Mouse (Mus musculus) midbrain, postnatal 0 days (tissue): ENCODE measurements around the gene Tbck. TPM values are rescaled to one million over a fixed set of nuclear protein-coding genes. Genes with fewer than 3 reads are reported as not detected.

Experiments used
- ATAC-seq: fragments of 200-750 bp; cut with Nextera tagmentation; 2 replicates; pipeline ENCODE4 v1.8.0; 2017; ENCODE audit warnings: moderate number of reproducible peaks, mild to moderate bottlenecking, moderate TSS enrichment, moderate library complexity; ENCODE audit not compliant: low FRiP score
- DNase-seq: peaks from one replicate; pipeline ENCODE4 v3.0.0-alpha.2; 2015; ENCODE audit warnings: low spot score
- H3K27ac ChIP-seq: fragments of 300-500 bp; sonication (generic); 2 replicates; pipeline ENCODE4 v1.5.1; 2014; ENCODE audit warnings: low read depth, mild to moderate bottlenecking, low read length, mixed read lengths
- H3K27me3 ChIP-seq: fragments of 300-500 bp; sonication (generic); 2 replicates; pipeline ENCODE4 v1.6.1; 2014; ENCODE audit warnings: low read length, control low read depth, mixed read lengths; ENCODE audit not compliant: insufficient read depth
- H3K36me3 ChIP-seq: fragments of 300-500 bp; sonication (generic); 2 replicates; pipeline ENCODE4 v1.6.1; 2014; ENCODE audit warnings: low read length, control low read depth, mixed read lengths; ENCODE audit not compliant: insufficient read depth
- H3K4me1 ChIP-seq: fragments of 300-500 bp; sonication (generic); 2 replicates; pipeline ENCODE4 v1.6.1; 2014; ENCODE audit warnings: mild to moderate bottlenecking, control low read depth, antibody characterized with exemption, low read length, mixed read lengths; ENCODE audit not compliant: insufficient read depth
- H3K4me2 ChIP-seq: fragments of 300-500 bp; sonication (generic); 2 replicates; pipeline ENCODE4 v1.6.1; 2014; ENCODE audit warnings: low read depth, mild to moderate bottlenecking, low read length, mixed read lengths; ENCODE audit not compliant: poor library complexity, severe bottlenecking
- H3K4me3 ChIP-seq: fragments of 300-500 bp; sonication (generic); 2 replicates; pipeline ENCODE4 v1.5.1; 2014; ENCODE audit warnings: low read depth, mild to moderate bottlenecking, low read length, moderate library complexity
- H3K9ac ChIP-seq: fragments of 300-500 bp; sonication (generic); replicated peaks from 2 replicates; pipeline ENCODE4 v1.6.1; 2014; ENCODE audit warnings: mild to moderate bottlenecking, low read length, moderate library complexity, mixed read lengths; ENCODE audit not compliant: poor library complexity, severe bottlenecking
- H3K9me3 ChIP-seq: fragments of 300-500 bp; sonication (generic); 2 replicates; pipeline ENCODE4 v1.6.1; 2016; ENCODE audit warnings: low read length, control low read depth
- CTCF ChIP-seq: IDR thresholded peaks from 2 replicates; pipeline ENCODE4 v1.5.1; 2016; ENCODE audit warnings: antibody characterized with exemption, mild to moderate bottlenecking
- WGBS: fragments of 180-500 bp; shearing (Covaris S2); extraction: QIAGEN DNeasy Blood & Tissue Kit; methylation state at CpG from one replicate; pipeline ENCODE4 v1.1.7; 2014; 5-methylcytosine and 5-hydroxymethylcytosine counted together
- polyA plus RNA-seq: library from polyadenylated mRNA; unstranded; fragments of >200 nt; fragmentation: Nextera tagmentation; extraction: Ambion mirVana; gene quantifications from 2 replicates; pipeline ENCODE4 v1.2.1, GENCODE M21; 2015
- total RNA-seq: library from RNA; depleted of rRNA; stranded (reverse); fragments of >200 nt; gene quantifications from 2 replicates; pipeline ENCODE4 v1.2.3, GENCODE M21; 2014; rRNA removed

Gene Tbck
- total RNA-seq (43.5 and 45.6 TPM in 2 replicates), polyA plus RNA-seq (31.0 and 33.2 TPM in 2 replicates)

DNA sequence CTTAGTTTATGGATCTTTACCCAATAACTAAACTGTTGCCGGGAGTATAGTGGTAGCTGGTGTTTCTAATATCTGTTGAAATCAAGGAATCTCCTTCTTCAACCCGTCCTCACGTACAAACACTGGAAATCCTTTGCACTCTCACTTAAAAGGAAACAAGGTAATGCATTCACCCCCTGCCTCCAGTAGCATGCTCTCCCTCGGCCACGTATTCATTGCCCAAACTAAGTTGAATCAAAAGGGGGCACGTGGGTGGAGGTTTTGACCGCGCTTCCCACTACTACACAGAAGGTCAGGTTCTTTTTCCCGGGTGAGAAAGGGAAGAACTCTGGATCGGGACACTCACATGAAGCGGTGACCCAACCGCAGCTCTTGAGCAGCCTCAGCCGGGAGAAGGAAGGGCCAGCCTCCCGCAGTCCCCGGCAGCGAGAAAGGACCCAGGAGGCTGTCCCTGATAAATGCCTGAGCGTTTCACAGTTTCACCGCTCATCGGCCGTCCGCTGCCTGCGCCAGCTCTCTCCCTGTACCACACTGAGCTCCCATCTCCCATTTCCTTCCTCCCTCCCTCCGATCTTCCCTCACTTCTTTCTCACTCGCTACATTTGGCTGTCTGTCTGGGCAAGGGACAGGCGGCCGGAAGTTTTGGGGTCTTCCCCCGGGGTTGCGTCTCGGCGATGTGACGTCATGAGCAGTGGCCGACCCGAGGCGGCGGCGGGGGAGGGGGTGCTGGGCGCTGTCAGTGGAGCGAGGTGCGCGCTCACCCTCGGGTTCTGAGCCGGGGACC, at the start of gene Tbck:
Gene Tbck, plus strand, starts transcription at position 698 of the 784 bp plus-strand sequence.
- Histone ChIP-seq H3K9ac (peak within 1 kb of the TSS; percentile 73), H3K36me3 (peaks cover 4% of the 10 kb centered on the region; the same call in 1 of the 2 replicates), H3K4me3 (peak within 1 kb of the TSS; percentile 55), H3K27ac (peak within 1 kb of the TSS; percentile 86), H3K27me3 (no peaks in the 10 kb centered on the region), H3K4me1 (no peaks in the 10 kb centered on the region; the same call in 1 of the 2 replicates), H3K4me2 (peak within 1 kb of the TSS; percentile 76), H3K9me3 (no peaks in the 10 kb centered on the region)
- ATAC-seq = peak; percentile 98
- peak; percentile 93 for DNase-seq
- TF ChIP-seq CTCF = no peak
- under 1% methylated on average over 42 of the region's 42 CpGs for WGBS

DNA sequence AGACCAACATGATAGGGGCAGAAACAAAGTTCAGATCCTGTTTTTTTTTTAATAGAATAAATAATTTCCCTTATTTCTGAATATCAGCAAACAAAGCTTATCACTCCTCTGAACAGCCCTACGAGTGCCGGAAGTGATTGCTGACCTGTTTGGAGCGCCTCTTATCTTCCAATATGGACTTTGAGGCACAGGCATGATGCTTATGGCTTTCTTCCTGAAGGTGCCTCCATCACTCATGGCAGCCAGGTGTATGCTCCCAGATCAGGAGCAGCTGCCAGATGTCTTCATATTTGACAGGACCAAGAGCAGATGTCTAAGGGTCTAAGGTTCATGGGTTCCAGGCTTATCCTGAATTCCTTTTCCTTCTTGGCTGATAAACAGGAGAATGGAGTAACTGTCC, 46.9 kb upstream of the Tbck start:
- ATAC-seq (no peak), DNase-seq (no peak)
- Histone ChIP-seq H3K4me3 (no peak overlapping the region), H3K9me3 (no peaks in the 10 kb centered on the region), H3K36me3 (no peaks in the 10 kb centered on the region), H3K4me2 (no peak overlapping the region), H3K4me1 (no peaks in the 10 kb centered on the region), H3K9ac (no peak overlapping the region), H3K27me3 (no peaks in the 10 kb centered on the region), H3K27ac (no peak overlapping the region)
- TF ChIP-seq CTCF = no peak
- 98% methylated on average over 3 of the region's 3 CpGs for WGBS

DNA sequence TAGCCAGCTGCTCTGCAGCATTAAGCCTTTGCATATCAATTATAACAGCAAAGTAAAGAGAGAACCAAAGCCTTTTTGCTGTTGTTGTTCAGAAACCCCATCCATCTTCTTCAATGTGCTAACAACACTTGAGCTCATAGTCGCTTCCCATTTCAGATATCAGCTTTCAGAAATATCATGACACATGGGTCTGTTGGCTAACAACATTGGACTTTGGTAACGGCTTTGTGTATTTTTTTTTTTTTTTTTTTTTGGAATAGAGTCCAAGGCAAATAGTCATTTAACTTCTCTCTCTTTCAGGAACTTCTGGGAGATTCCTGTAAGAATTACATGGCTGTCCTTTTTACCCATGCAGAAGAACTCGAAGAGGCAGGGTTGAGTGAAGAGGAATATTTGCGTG, 39.9 kb upstream of the Tbck start:
- no peak for ATAC-seq
- no peaks in the 10 kb centered on the region for H3K27me3 ChIP-seq
- H3K27ac ChIP-seq = no peak overlapping the region
- no peaks in the 10 kb centered on the region for H3K36me3 ChIP-seq
- H3K4me1 ChIP-seq = no peaks in the 10 kb centered on the region
- no peak for DNase-seq
- 87% methylated on average over 4 of the region's 4 CpGs for WGBS
- no peak overlapping the region for H3K4me2 ChIP-seq
- no peak overlapping the region for H3K4me3 ChIP-seq
- TF ChIP-seq CTCF = no peak
- no peaks in the 10 kb centered on the region for H3K9me3 ChIP-seq
- no peak overlapping the region for H3K9ac ChIP-seq

DNA sequence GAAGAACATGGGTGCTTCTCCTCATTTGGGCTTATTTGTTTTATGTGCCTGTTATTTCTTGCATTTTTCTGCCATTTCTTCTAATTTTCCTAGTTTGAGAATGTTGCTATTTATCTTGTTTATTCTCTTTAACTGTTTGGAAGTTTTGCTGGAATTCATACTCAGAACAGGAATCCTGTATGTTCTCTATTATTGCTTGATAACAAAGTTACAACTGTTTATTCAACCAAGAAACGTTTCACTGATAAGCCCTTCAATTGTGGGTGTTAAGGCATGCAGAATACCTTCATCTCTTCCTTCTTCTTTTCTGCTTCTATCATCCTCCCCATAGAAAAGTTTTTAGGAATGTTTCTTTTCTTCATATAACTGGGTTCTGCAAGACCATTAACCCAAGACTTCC, 37.1 kb upstream of the Tbck start:
- H3K27me3 ChIP-seq = no peaks in the 10 kb centered on the region
- ATAC-seq (no peak), DNase-seq (no peak)
- no peak overlapping the region for H3K4me3 ChIP-seq
- H3K9me3 ChIP-seq = no peaks in the 10 kb centered on the region
- no peak for TF ChIP-seq CTCF
- WGBS = 63% methylated on average over 1 of the region's 1 CpGs
- H3K36me3 ChIP-seq = no peaks in the 10 kb centered on the region
- no peak overlapping the region for H3K9ac ChIP-seq
- H3K4me1 ChIP-seq = no peaks in the 10 kb centered on the region
- H3K4me2 ChIP-seq = no peak overlapping the region
- H3K27ac ChIP-seq = no peak overlapping the region

DNA sequence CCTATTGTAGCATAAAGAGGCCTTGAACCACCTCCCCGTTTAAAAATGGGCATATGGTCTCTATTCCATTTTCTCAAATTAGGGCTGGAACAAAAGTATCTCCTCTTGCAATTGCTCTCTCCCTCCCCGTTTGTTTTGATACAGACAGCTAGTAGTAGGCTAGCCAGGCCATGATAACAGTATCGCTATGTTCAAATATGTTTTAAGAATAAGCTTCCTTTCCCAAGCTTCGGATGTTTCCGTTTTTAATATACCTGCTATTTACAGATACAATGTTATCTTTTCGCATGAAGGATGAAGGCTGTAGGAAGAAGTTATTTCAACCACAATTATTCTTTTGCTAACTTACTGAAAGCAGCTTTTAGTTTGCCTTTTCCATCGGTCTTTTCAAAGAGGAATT, 34.6 kb upstream of the Tbck start:
- TF ChIP-seq CTCF = no peak
- no peak overlapping the region for H3K4me3 ChIP-seq
- H3K36me3 ChIP-seq = no peaks in the 10 kb centered on the region
- no peak for DNase-seq
- no peak overlapping the region for H3K9ac ChIP-seq
- no peaks in the 10 kb centered on the region for H3K9me3 ChIP-seq
- H3K4me1 ChIP-seq = no peaks in the 10 kb centered on the region
- no peak overlapping the region for H3K4me2 ChIP-seq
- 88% methylated on average over 7 of the region's 7 CpGs for WGBS
- no peak overlapping the region for H3K27ac ChIP-seq
- H3K27me3 ChIP-seq = no peaks in the 10 kb centered on the region
- ATAC-seq = no peak

DNA sequence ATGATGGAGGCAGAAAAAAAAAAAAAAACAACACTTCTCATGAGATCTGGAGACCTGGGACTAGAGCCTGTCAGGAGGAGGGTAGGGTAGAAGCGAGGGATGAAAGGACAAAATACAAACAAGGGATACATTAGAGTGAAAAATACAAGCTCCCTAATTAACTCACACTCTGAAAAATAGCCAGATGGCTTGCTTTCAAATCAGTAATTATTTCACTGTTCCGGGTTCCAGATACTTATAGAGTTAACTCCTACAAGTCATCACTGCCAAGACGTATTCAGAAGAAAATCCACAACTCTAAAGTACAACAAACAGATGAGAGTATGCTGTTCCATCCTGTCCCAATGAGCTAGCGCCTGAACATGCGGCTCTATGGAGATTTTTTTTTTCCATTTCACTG, 33.8 kb upstream of the Tbck start:
- H3K27ac ChIP-seq = no peak overlapping the region
- no peak for ATAC-seq
- no peaks in the 10 kb centered on the region for H3K9me3 ChIP-seq
- H3K9ac ChIP-seq = no peak overlapping the region
- H3K4me2 ChIP-seq = no peak overlapping the region
- H3K27me3 ChIP-seq = no peaks in the 10 kb centered on the region
- WGBS = 81% methylated on average over 5 of the region's 5 CpGs
- peak; percentile 9 for DNase-seq
- H3K4me1 ChIP-seq = no peaks in the 10 kb centered on the region
- no peak overlapping the region for H3K4me3 ChIP-seq
- no peaks in the 10 kb centered on the region for H3K36me3 ChIP-seq
- no peak for TF ChIP-seq CTCF
